Mouse (Mus musculus) spleen, embryonic (tissue): ENCODE data around the gene Rps6kc1.

Experiments
- CTCF ChIA-PET: fragments of 350-600 bp; sonication (Branson Sonifier 250); formaldehyde crosslinking; loops from one replicate; lab custom pipeline; 2022; lab: Charles Lee

Rps6kc1 gene

DNA sequence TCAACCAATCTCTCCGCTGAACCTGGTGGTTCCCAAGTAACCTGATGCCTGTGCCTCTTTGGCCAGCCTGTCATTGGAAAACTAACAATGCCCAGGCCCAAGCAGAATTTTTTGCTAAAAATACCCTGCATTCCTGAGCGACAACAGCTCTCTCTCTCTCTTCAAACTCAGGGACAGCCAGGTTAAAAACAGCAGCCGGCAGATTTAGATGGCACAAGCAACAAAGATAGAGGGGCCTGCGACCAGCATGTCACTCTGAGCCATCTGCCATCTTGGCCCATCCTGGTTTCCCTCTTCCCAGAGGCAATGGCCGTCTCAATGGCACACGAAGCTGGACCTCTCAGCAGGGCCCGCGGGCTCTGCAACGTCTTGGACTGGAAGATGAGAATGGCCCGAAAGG, 242.5 kb downstream of the Rps6kc1 start:
- CTCF ChIA-PET: no interaction called here

DNA sequence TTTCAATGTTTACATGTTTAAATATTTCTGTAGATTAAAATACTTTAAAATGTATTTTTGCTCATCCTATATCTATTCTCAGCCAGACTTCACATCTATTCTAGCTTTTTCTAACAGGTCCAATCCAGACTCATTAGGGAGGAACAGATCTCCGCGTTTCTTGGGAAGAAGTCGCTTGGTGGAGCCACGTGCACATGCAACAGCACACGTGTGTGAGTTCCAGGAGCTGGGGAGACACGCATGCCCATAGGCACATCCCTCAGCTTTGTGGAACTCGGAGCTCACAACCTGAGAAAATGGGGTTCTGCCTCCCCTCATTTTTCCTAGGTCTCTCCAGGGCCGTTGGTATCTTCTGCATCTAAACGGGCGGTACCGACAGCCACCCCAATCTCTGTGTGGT, 243.7 kb downstream of the Rps6kc1 start:
- CTCF ChIA-PET: no interaction called here

DNA sequence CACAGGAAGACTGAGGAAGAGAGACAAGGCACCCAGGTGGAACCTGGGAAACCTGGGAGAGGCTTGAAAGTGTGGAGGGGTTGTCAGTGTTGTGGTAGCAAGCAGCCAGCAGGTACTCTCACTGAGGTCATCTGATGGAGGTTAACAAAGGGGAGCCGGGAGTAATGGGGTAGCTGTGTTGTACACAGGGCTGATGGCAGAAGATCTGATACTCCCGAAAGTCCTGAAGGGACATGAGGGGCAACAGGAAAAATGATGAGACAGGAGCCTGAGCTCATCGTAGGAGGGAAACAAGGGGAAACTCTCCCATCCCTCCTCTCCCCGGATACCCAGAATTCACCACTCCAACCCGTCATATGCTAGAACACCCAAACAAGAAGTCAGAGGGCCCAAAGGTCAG, 244.2 kb downstream of the Rps6kc1 start:
- CTCF ChIA-PET: no interaction called here

DNA sequence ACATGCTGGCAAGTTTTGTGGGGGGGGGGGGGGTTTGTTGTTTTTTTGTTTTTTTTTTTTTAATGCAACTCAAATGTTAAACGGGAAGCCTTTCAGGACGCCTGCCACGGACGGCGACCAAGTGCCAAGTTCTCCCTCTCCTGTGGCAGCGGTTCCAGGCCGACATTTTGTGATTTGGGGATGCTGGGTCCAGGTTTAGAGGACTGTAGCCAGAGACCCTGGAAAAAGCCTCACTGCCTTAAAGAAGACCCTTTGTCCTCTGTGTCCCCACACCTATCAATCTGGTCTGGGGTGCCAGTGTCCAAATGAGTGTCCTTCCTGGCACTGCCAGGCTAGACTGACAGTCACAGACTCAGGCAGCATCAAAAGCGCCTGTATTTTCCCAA, 246.1 kb downstream of the Rps6kc1 start:
- CTCF ChIA-PET: no interaction called here

DNA sequence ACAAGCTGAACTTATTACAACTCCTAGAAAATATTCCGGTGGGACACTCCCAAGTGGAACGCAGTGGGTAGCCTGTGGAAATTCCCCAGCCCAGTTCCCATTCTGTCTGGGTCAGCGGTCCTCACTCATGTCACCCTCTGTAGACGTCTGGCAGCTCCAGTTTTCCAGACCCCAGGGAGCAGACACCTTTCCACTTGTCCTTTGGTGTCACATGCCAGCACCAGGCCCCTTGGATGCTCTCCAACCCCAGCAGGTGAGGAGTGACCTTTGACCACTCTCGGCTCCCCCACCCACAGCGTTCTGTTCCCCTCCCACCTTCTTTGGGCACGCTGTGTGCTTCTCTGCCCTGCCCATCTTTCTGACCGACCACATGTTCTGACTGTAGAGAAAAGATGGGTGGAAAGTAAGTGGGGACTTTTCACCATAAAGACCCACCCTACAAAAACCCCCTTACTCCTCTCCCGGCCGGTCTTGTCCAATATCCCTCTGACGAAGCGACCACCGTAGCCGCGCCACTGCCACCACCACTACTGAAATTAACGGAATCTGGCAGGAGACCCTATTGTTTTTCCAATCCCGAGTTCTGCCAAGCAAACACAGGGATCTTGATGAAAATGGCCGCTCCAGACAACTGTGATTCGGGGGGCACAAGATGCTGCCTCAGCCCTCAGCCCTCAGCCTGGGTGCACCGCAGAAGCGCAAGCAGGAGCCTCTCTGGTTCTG, 246.6 kb downstream of the Rps6kc1 start:
- CTCF ChIA-PET: no interaction called here

DNA sequence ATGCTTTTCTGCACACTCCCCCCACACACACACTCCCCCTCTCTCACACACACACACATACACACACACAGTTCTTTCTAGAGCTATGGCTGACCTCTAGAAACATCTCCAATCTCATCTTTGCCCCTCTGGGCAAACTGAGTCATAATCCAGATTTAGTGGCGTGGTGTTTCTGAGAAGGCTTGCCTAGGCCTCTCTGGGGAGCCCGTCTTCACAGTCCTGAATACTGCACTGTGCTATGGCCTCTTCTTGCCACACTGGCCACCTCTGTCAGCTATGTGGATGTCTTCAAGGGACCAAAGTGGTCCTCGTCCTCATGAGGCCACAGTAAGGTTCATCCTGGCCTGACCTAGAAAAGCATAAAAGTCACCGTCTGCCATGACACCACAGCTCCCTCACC, 247.6 kb downstream of the Rps6kc1 start:
- CTCF ChIA-PET: no interaction called here

DNA sequence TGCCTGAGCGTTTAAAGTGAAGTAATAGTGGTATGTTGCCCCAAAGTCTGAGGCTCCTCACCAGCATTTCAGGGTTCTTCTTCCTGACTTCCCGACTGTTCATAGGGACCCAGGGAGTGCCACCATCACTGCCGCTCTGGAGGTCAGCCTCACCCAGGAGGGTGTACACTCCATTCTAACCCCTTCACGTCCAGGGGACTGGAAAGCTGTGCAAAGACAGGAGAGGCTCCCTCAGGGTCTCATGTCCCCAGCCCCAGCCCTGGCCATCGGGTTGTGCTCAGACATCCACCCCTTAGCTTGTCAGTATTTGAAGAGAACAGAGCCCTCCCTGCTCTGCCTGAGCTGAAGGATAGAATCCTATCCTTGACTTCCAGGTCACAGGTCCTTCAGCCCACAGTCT, 248.8 kb downstream of the Rps6kc1 start:
- CTCF ChIA-PET: no interaction called here

DNA sequence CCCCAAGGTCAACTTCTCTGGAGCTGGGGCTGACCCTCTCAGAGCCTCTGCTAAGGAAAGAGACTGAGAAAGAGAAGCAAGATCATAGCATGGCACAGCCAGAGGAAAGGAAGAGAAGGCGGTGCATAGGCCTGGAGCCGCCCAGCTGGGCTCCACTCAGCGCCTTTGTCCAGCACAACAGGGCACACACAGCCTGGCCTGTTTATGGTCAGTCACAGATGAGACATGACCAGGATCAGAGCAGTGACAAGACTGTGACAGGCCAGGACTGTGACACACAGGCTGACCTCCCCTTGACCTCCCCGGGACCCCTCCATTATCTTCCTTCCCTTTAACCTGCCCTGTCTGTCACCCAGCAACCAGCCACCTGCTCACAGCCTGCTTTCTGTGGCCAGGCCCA, 249.8 kb downstream of the Rps6kc1 start:
- CTCF ChIA-PET: no interaction called here

DNA sequence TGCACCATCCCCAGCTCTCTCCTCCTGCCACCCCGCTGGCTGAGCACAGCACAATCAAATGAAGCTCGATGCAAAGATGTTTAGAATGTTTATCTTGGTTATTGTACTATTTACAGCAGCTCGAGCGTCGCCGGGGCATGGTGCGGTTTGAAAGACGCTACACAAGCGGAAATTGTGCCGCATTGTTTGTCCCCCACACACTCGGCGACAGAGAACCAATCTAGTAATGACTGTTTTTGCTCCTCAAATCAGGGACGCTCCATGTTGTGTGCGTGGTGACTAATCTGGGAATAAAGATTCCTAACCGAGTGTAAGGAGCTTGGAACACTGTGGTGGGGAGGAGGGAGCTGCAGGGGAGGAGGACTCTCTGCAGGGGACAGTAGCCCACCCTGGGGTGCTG, 250.3 kb downstream of the Rps6kc1 start:
- CTCF ChIA-PET: no interaction called here

DNA sequence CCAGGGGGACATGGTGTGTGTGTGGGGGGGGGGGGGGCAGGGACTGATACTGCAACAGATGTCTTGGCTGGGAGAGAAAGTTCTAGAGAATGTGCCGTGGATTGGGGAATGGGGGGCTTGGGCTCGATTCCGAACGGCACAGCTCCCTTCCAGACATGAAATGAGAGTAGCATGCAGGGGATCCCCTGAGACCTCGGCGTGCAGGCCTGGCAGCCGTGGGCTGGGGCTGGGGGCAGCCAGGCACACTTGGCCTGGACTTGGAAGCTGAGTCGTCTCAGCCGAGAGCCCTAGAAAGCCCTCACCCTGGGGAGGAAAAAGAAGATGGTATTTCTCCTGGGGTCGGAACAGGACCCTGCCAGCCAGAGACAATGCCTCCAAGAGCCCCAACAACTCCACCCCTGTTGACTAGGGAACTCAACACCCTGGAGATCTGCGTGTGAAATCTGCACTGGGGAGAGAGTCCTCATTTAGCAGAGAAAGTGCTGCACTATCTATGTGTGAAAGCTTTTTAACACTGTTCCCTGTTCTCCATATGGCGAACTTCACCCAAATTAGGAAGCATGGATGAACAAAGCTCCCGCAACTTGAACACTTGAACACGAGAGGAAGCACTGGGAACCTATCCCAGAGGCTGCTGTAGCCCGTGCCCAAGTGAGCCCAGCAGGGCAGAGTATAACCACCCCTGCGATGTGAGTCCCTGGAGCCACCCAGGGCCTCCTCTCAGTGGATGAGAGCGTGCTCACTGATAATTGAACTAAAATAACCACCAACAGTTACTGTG, 251.7 kb downstream of the Rps6kc1 start:
- CTCF ChIA-PET: no interaction called here

DNA sequence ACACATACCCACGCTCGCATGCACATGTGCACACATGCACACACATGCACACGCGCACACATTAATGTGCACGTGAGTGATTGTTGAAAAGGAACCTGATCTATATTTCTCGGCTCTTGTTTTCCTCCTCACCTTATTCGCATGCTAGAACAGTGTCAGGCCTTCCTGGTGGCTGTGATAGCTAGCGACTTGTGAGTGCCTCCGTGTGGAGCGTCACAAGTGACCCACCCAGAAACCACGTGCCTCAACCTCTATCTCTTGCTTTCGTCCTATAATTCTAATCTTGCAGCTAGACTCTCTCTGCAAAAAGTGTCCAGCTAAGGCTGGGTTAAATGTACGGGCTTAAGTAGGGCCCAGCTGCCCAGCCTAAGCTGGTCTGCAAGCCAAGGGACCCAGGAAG, 253.3 kb downstream of the Rps6kc1 start:
- CTCF ChIA-PET: no interaction called here

DNA sequence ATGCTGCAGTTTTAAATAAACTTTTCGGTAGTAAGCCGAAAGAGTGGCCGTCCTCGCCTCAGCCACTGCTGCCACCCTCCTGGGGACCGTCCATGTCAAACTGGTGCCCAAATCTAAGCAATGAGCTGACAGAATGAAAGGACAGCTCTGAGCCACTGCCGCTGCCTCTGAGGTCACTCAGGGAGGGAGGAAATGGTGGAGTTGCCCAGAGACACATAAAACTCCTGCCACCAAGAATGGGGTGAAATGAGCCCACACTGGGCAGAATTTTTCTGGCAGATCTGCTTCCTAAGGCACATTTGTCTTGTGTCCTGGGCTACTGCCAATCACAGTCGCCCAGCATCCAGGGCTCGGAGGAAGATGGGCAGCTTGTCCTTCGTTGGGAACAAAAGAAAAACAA, 255.5 kb downstream of the Rps6kc1 start:
- CTCF ChIA-PET: no interaction called here

DNA sequence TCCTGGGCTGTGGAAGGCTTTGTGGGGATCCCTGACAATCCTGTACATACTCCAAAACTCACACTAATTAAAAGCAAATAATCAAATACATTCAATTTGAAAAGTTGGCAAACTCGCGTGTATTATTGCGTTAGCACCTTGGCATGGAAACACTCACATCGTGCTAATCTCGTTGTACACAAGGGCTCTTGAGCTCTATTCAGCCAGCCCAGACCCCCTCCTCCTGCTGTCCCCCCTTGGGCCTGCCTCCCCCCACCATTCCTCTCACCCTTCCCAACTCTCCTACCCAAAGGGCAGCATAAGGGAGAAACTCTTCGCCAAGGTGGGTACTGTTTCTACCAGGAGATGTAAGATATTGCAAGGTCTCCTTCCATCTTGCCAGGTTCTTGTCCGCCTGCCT, 255.9 kb downstream of the Rps6kc1 start:
- CTCF ChIA-PET: no interaction called here

DNA sequence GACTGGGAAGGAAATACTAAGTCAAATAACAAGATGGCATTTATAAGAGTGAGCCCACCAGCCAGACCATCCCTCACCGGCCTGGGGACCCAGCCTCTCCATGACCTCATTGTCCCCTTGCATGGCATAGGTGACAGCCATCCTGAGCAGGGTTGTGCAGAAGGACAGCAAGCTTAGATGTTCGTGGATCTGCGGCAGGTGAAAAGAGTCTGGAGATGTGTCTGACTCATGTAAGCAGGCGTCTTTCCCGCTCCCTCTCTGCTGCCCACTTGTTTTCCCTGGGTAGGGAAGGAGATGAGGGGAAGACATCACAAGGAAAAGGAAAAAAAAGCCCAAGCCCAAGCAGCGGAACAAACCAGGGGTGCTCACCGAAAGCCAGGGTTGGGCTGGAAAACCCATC, 256.5 kb downstream of the Rps6kc1 start:
- CTCF ChIA-PET: no interaction called here

DNA sequence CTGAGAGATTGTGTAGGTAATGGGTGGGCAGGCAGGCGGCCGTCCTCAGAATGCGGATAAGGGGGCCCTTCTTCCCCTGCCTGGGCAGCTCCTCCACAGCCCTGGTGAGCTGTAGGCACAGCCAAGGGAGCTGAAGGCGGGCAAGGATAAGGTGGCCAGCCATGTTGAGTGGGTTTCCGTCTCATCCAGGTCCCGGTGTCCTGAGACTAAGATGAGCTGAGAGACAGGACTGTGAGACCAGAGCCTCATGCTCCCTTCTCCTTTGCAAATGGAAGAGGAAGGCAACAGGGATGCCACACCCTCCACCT, 256.9 kb downstream of the Rps6kc1 start:
- CTCF ChIA-PET: no interaction called here

DNA sequence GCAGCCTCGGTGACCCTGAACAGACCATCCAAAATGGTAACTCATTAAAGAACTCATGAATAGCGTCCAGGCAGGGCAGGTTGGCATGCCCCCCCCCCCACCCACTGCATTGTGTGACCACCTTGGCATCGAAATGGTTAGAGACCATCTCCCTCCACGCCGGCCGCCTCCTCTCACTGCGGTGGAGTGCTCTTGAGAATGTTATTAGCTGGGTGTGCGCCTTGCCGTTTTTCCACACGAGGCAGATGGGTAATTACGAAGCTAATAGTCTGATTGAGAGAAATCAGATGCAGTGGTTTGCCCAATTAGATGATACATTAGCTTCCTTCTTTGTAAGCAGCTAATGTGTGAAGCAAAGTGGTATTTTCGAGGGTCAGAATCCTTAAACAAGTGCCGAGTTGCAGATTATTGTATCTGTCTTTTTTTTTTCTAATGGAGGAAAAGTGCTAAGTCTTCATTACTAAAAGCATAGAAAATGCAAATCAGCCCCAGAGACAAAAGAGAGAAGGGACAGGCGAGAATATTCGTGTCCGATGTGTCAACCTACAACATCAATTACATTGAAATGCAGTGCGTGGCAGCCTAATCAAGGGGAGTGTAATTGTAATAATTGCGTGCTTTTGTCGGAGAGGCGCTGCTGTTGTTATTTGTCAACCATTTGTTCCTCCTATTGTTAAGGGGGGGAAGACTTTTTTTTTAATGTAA, 257.4 kb downstream of the Rps6kc1 start:
- CTCF ChIA-PET: no interaction called here

DNA sequence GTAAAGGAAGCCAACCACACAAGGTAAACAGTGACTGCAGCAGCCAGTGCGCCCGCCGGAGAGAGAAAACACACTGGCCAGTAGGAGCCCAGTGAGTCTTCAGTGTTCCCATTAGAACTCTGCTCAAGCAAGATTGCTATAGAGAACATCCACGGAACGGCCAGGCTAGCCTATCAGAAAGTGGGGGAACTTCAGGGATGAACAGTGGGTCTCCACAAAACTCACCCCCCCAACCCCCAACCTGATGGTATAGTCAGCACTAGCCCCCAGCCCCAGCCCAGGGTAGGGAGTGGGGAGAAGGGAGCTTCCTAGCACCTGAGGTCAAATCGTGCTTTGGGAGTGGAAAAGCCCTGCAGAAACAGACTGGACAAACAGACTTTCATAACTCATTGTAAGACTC, 258.5 kb downstream of the Rps6kc1 start:
- CTCF ChIA-PET: no interaction called here
